Mouse (Mus musculus) central nervous system, embryonic 11.5 days (tissue): Measurements from ENCODE around the gene Hist1h2bg. TPM values are rescaled to one million over a fixed set of nuclear protein-coding genes. Genes with fewer than 3 reads are reported as not detected.

Experiments used
- polyA plus RNA-seq: library from polyadenylated mRNA; depleted of rRNA; stranded (reverse); fragments of >200 nt; gene quantifications from 2 replicates; pipeline ENCODE4 v1.2.3, GENCODE M21; 2012; rRNA removed

Hist1h2bg gene
- polyA plus RNA-seq, 1 experiment, result 14.7 TPM

Other genes with a start within 250 kb of the Hist1h2bg start
- 21.3 and 30.9 TPM in 2 replicates for gene Zfp322a, start 202.2 kb upstream of the Hist1h2bg start, polyA plus RNA-seq
- gene Abt1, start 147.5 kb upstream of the Hist1h2bg start, polyA plus RNA-seq, result 8.8 and 10.0 TPM in 2 replicates
- gene Btn1a1, start 105.5 kb upstream of the Hist1h2bg start, polyA plus RNA-seq, result 0.07 and 0.31 TPM in 2 replicates
- 0.34 and 0.82 TPM in 2 replicates for gene Btn2a2, start 82.5 kb upstream of the Hist1h2bg start, polyA plus RNA-seq
- gene Hist1h4h, start 40.3 kb upstream of the Hist1h2bg start, polyA plus RNA-seq, result 21.7 and 31.0 TPM in 2 replicates
- 189 and 273 TPM in 2 replicates for gene Hist1h2af, start 37.5 kb upstream of the Hist1h2bg start, polyA plus RNA-seq
- gene Hist1h3g, start 36.0 kb upstream of the Hist1h2bg start, polyA plus RNA-seq, result 38.6 and 41.4 TPM in 2 replicates
- 3.2 and 6.3 TPM in 2 replicates for gene Hist1h2bh, start 28.0 kb upstream of the Hist1h2bg start, polyA plus RNA-seq
- gene Hist1h3f, start 27.3 kb upstream of the Hist1h2bg start, polyA plus RNA-seq, result 5.1 and 6.2 TPM in 2 replicates
- gene Hist1h4f, start 19.7 kb upstream of the Hist1h2bg start, polyA plus RNA-seq, result 19.4 and 22.4 TPM in 2 replicates
- gene Hist1h1d, start 18.1 kb upstream of the Hist1h2bg start, polyA plus RNA-seq, result 0.65 and 1.3 TPM in 2 replicates
- 41.5 and 49.2 TPM in 2 replicates for gene Hist1h3e, start 9.0 kb upstream of the Hist1h2bg start, polyA plus RNA-seq
- gene Hist1h2ae, start 176 bp upstream of the Hist1h2bg start, polyA plus RNA-seq, result 17.0 and 26.2 TPM in 2 replicates
- gene Hist1h2bf, start 2.8 kb downstream of the Hist1h2bg start, polyA plus RNA-seq, result 8.0 and 18.9 TPM in 2 replicates
- gene Hist1h2ad, start 3.0 kb downstream of the Hist1h2bg start, polyA plus RNA-seq, result 2.4 and 8.0 TPM in 2 replicates
- 21.2 and 34.9 TPM in 2 replicates for gene Hist1h3d, start 4.4 kb downstream of the Hist1h2bg start, polyA plus RNA-seq
- 10.3 and 11.7 TPM in 2 replicates for gene Hist1h4d, start 10.2 kb downstream of the Hist1h2bg start, polyA plus RNA-seq
- 1.9 and 4.2 TPM in 2 replicates for gene Hist1h2be, start 49.7 kb downstream of the Hist1h2bg start, polyA plus RNA-seq
- 11.1 and 13.7 TPM in 2 replicates for gene Hist1h1e, start 51.2 kb downstream of the Hist1h2bg start, polyA plus RNA-seq
- gene Hist1h2ac, start 112.6 kb downstream of the Hist1h2bg start, polyA plus RNA-seq, result 1.2 and 2.0 TPM in 2 replicates
- 17.0 and 27.2 TPM in 2 replicates for gene Hist1h2bc, start 112.8 kb downstream of the Hist1h2bg start, polyA plus RNA-seq
- gene Hist1h1t, start 124.4 kb downstream of the Hist1h2bg start, polyA plus RNA-seq, result 0.11 and 0.17 TPM in 2 replicates
- gene Hist1h4c, start 127.1 kb downstream of the Hist1h2bg start, polyA plus RNA-seq, result 7.5 and 10.3 TPM in 2 replicates
- 1.8 and 1.9 TPM in 2 replicates for gene Hfe, start 139.5 kb downstream of the Hist1h2bg start, polyA plus RNA-seq
- gene Hist1h1c, start 167.4 kb downstream of the Hist1h2bg start, polyA plus RNA-seq, result 13.2 and 15.1 TPM in 2 replicates
- gene Hist1h3c, start 174.2 kb downstream of the Hist1h2bg start, polyA plus RNA-seq, result 51.1 and 52.4 TPM in 2 replicates
- gene Hist1h2bb, start 175.3 kb downstream of the Hist1h2bg start, polyA plus RNA-seq, result 6.3 and 16.8 TPM in 2 replicates
- 44.2 and 53.2 TPM in 2 replicates for gene Hist1h2ab, start 179.7 kb downstream of the Hist1h2bg start, polyA plus RNA-seq
- 52.8 and 64.6 TPM in 2 replicates for gene Hist1h3b, start 180.9 kb downstream of the Hist1h2bg start, polyA plus RNA-seq
- 29.2 and 64.2 TPM in 2 replicates for gene Hist1h4b, start 185.6 kb downstream of the Hist1h2bg start, polyA plus RNA-seq
- gene Hist1h4a, start 189.8 kb downstream of the Hist1h2bg start, polyA plus RNA-seq, result 7.3 and 15.7 TPM in 2 replicates
- gene Hist1h3a, start 191.0 kb downstream of the Hist1h2bg start, polyA plus RNA-seq, result 31.4 and 33.8 TPM in 2 replicates
- gene Hist1h1a, start 192.3 kb downstream of the Hist1h2bg start, polyA plus RNA-seq, result 9.1 and 22.2 TPM in 2 replicates
- gene Trim38, start 198.5 kb downstream of the Hist1h2bg start, polyA plus RNA-seq, result not detected in 2 replicates
- gene Slc17a2, start 235.6 kb downstream of the Hist1h2bg start, polyA plus RNA-seq, result 0.01 and 0.04 TPM in 2 replicates